Mouse (Mus musculus): Measurements from ENCODE around the gene Tmem221.

The Tmem221 gene

GRCm38 (mm10) chr8:71509316-71509715 is 49.4 kb downstream of the Tmem221 start:
- DNase-seq (ENCODE audit: low spot score), result no peak

- peak; percentile 76 for DNase-seq (ENCODE audit: low spot score)
Observed at GRCm38 (mm10) chr8:71507589-71508104, 51.0 kb downstream of the Tmem221 start.

- DNase-seq (ENCODE audit: low spot score), result no peak
Observed at GRCm38 (mm10) chr8:71505979-71506378, 52.7 kb downstream of the Tmem221 start.

DNA sequence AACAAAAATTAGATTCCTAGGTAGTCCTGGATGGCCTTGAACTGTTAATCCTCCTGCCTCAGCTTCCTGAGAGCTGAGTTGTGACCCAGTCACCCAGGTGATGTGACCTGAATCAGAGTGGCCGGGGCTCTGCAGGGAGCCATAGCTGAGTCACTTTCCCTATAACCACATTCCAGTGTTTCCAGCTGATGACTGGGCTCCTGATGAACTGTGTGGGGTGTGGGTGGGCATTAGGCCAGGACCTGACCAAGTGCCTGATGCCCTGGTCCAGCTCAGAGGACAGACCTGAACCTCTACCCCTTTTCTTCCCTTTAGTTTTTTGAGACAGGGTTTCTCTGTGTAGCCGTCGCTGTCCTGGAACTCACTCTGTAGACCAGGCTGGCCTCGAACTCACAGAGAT is 53.3 kb downstream of the Tmem221 start:
- DNase-seq (ENCODE audit: low spot score), result no peak

- DNase-seq (ENCODE audit: low spot score), result no peak
Observed at GRCm38 (mm10) chr8:71504349-71504748, 54.3 kb downstream of the Tmem221 start.

Measured in yolk sac, embryonic 10.5 days (tissue).